Mouse (Mus musculus): ENCODE measurements around the gene Tspan9.

The Tspan9 gene

DNA sequence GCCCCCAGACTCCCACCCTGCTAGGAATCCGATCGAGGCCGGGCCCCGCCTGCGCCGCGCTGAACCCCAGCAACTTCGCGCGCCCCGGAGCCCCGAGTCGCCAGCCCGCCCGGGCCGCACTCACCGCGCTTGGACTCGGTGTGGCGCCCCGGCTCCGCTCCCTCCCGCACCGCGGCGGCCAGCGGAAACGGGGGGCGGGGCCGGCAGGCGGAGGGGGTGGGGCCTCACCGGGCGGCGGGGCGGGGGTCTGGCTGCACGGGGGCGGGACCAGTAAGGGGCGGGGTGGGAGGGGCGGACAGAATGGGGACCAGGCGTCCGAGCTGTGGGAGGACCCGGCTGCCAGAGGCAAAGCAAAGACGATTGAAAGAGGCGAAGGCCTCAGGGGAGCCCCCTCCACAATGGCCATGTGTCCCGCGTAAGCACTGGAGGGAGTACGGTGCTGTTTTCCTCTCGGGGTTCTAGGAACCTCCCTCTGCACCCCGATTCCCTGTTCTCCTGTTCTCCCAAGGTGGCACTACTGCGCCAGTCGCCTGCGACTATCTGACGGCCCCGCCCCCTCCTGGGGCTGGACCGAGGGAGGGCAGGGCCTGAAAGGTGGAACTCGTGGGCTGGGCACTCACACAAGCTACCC, at the start of gene Tspan9:
Gene Tspan9, minus strand, starts transcription at position 205 of the 631 bp plus-strand sequence.
- DNase-seq (ENCODE audit: low spot score), result peak; percentile 69

DNA sequence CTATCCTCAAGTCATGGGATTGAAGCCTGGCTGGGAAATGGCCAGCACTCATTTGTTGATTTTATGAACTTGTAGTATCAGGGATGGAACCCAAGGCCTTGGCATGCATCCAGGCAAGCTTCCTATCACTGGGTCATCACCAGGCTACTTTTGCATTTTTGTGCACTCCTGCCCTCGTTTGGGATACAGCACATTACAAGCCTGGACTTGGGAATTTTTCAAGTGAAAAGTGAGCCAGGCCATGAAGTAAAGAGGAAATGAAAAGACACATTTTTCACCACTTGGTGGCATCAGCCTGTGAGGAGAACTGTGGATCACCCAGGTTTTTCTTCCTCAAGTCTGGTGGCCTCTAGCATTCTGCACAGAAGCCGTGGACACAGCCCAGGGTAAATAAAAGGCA, 40.1 kb upstream of the Tspan9 start:
- DNase-seq (ENCODE audit: low spot score), result no peak

DNA sequence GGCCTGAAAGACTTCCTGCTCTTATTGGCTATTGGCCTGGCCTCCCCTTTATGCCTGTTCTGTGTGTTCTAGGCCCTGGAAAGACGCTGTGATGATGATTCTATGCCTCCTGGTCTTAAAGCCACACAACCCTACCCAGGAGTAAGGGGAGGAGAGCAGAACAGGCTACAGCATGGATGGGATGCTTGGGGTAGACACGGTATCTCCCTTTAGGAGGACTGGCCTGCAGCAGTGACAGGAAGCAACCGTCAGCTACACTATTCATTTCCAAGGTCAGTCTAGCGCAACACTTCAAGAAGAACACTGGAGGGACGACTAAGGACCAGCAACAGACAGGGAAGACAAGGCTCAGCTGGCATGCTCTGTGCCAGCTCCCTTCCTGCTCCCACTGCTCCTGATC, 37.8 kb upstream of the Tspan9 start:
- DNase-seq (ENCODE audit: low spot score), result no peak

DNA sequence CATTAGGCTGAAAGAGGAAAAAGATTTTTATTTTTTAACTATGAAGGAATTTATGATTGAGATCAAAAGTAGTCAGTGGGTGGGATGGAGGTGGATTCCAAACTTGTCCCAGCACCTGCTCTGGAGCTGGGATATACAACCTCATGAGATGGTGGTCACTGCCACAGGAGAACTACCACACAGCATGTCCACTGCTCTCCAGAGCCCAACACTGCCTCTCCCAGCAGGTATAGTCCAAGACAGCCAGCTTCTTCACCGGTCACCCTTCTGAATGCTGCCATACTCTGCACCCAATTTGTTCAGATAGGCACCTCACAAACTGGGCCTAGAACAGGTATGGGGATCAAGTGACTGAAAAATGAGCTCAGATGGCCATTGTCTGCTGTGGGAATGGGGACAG, 36.3 kb upstream of the Tspan9 start:
- DNase-seq (ENCODE audit: low spot score), result no peak

DNA sequence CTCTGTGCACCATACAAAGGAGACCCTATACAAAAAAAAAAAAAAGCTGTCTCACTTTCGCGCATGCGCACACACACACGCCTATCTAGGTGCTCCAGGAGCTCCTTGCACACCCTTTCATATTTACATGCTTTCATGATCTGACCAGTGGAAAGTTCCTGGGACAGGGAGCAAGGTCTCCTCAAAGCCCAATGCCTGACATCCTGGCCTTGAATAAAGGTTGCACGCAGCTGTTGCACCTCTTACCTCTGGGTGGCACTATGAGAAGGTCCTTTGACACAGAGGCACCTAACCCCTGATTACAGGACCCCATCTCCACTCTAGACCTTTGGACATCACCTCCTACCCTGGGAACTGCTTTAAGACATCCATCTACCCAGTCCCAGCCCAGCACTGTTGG, 35.9 kb upstream of the Tspan9 start:
- DNase-seq (ENCODE audit: low spot score), result no peak

DNA sequence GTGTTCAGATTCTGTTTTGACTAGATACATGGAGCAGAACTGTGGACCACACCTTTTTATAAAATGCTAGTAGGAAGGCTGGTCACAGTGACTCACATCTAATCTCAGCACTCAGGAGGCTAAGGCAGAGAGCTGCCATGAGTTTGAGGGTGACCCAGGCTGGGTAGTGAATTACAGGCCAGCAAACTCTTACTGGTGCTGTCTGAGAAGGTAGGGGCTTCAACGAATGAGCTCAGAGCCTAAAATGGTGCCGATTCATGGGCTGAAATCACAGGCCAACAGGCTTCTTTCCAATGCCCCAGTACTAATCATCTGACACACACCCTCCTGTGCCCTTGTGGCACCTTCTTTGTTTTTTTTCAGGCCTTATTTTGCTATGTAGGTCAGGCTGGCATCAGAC, 35.3 kb upstream of the Tspan9 start:
- DNase-seq (ENCODE audit: low spot score), result no peak

DNA sequence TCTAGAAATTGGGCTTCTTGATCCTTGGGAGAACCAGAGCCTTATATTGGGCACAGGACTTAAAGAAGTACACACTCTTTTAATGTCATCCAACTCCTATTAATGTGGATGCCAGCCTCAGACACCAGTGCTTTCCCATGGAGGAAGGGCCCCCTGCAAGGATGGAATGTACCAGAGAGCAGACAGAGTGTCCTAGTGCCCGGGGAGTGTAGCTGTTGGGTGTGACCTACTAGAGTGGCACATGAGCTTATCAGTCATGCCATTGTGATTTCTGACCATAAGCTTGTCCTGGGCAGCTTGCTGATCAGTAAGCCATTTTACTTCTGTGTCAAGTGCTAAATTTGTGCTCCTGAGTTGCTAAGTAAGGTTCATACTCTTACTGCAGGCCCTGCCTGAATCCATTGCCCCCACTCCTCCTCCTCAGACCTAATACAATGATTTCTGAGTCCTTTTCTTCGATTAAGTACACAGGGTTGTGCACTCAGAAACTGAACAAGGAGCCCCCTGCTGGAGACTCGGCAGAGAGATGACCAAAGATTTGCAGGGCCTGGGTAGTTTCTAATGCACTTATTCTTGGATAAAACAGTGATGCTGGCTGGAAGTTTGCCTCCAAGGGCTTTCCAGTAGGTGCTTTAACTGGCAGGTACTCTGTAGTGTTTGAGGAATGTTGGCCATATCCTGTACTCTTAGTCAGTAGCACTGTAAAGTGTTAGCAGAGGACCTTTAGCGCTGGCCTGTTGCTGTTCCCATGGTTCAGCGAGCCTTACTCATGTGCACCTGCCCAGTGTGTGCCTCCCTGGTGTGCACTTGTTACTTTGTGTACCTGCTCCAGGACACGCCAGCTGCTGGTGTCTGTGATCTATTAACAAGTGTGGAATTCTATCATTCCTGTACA, 25.6 kb upstream of the Tspan9 start:
- DNase-seq (ENCODE audit: low spot score), result no peak

DNA sequence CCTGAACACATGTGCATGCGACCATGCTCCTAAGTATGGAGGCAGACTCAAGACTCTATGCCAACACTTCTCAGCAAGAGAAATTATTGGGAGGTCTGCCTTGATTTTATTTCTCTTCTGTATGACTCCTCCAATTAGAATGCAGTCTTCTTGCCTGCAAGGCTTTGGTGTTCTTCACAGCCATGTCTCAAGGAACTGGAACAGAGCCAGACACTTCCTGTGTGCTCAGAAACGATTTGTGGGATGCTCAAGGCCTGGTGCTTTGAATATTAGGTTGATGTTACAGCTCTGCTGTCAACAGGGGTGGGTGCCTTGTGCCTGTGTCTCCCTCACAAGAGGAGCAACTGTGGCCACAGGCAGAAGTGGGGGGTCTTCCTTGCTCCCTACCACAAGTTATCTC, 22.2 kb upstream of the Tspan9 start:
- DNase-seq (ENCODE audit: low spot score), result no peak

DNA sequence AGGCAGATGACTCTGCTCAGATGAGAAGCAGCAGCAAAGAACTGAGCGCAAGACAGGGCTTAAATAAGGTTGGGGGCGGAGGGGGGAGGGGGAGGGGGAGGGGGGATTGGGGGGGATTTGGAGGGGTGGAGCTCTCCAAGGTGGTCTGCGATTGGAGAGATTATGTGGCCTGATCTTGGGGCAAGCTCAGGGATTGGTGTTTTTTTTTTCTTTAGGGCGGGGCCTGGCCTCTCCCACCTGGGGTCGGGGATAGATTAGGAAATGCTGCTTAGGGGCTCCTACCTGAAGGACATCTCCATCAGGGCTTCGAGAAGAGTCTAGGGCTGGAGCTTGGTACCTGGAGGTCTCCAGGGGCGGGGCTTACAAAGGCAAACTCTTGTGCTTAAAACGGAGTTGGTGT, 21.2 kb upstream of the Tspan9 start:
- DNase-seq (ENCODE audit: low spot score), result no peak

DNA sequence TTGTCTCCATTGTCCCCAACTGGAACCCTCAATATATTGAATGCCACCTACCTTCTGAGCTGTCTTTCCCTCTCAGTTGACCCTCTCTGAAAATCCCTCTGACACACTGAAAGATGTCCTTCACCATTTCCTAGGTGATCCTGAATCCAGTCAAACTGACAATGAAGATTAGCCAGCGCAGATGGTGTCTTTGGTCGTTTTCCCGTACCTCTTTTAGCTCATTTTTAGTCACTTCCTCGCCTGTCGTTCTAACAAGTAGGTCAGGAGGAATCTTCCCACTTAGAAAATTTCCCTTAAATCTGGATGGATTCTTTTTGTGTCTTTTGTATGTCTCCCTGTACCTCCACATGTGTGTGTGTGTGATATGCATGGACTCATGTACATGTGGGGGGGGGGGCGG, 15.7 kb upstream of the Tspan9 start:
- no peak for DNase-seq (ENCODE audit: low spot score)

DNA sequence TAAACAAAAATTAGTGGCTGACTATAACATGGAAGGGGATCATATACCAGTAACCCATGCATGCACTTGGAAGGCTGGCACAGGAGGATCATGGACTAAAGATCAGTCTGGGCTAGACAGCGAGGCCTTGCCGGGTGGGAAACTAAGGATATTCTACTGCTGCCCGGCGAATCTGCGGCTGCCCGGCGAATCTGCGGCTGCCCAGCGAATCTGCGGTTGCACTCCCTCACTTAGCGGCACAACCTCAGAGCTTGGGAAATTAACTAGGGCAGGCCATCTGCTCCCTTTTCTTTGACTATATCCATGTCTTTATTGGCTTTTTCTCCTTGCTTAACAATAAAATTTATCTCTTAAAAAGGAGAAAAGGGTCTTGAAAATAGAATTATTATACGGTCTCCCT, 14.6 kb upstream of the Tspan9 start:
- no peak for DNase-seq (ENCODE audit: low spot score)

DNA sequence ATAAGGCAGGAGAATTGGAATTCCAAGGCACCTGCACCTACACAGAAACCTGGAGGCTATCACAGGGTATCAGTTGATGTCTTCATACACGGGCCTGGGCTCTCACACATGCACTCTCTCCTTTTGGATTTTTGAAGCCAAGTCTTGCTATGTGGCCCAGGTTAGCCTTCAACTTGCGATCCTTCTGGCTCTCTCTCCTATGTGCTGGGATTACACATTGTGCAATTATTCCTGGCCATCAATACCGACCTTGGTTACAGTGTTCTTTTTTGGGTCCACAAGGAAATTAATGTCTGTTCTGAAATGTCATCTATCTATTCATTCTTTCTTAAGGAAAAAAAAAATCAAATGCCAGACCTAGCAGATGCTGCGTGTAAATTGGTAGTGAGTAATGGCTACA, 13.1 kb upstream of the Tspan9 start:
- DNase-seq (ENCODE audit: low spot score), result no peak

DNA sequence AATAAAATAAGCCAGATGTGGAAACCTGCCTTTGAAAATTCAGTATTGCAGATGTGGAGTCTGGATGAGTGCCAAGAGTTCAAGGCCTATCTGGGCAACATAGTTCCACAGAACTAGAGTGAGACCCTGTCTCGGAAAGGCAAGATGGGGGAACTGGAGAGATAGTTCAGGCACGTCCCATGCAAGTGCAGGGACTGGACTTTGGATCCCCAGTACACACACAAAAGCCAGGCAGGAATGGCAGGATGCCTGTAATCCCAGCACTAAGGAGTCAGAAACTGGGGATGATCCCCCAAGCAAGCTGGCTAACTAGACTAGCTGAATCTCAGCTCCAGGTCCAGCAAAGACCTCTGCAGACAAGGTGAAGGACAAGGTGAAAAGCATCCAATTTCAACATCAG, 12.5 kb upstream of the Tspan9 start:
- no peak for DNase-seq (ENCODE audit: low spot score)

DNA sequence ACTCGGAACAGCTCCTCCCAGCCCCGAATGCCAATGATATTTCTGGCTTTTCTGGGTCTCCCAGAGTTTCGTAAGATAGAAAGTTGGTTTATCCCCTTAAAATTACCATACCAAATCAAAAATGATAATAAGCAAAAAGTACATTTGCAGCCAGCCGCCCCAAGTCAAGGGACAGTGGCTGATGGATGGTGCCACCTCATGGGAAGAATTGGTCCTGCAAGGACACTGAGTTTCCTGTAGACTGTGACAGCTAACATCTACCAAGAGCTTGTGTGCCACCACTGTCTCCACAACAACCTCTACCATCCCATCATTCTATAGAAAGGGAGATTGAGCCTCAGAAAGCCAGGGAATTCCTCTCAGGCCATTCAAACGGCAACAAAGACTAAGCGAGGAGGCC, 2.4 kb upstream of the Tspan9 start:
- no peak for DNase-seq (ENCODE audit: low spot score)

DNA sequence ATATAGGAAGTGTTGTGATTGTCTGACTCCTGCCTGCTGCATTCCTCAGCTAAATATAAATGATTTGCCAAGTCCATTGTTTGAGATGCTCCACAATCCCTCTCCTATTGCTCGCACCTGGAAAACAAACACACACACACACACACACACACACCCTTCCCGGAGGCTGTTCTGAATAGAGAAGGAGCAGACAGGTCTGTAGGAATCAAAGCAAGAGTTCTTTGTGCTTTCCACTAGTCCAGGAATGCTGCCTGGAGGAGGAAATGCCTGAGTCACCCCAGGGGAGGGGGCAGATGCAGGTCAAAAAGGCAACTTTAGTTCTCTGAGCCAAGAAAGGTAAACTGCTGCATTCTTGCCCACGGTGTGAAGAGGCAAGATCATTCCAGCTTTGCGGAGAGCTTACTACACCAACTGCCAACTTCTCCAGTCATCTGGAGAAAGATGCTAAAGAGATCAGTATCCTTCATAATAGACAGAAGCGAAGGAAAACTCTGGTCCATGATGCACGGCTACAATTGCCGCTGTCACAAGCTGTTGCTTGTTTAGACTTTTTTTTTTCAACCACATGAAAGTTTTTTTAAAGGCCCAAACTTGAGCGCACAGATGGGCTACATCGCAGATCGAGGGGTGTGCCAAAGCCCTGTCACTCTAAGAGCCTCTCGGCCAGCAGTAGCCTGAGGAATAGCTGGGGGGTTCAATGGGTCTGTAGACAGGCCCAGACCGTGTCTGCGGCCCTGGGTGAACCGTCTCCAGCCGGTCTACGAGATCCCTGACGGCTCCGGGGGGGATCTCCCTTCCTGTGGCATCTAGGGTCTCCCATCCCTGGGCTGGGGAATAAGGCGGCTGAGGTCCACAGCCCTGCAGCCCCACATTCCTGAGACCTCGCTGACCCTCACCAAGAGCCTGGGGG, 770 bp downstream of the Tspan9 start:
- no peak for DNase-seq (ENCODE audit: low spot score)

DNA sequence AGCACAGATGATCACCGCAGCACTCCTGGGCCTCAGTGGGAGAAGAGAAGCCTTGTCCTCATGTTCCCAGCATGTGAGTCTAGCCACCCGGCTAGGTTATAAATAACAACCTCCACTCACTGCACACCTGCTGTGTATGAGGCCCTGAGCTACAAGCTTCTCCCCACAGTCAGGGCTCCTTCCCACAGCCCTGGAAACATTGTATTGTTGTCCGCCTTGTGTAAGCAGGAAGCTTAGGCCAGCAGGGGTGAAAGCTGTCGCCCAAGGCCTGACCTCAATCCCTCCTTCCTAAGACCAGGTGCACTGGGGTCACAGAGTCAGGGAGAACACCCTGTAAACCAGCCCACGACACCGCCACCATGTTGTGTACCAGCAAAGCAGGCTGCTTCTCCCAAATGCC, 2.7 kb downstream of the Tspan9 start:
- DNase-seq (ENCODE audit: low spot score), result no peak

DNA sequence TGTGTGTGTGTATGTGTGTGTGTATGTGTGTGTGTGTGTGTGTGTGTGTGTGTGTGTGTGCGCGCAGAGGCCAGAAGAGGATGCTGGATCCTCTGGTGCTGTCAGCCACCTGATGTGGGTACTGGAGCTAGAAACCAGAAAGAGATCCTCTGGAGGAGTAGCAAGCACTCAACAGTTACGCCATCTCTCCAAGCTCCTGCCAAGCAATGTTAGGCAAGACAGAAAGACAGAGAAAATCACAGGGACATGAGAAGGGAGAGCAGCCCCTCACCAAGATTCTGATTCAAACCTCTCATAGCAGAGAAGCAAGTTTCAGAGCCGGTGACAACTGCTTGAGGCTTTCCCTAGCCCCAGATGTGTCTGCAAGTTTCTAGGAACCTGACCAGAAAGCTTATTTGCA, 5.5 kb downstream of the Tspan9 start:
- no peak for DNase-seq (ENCODE audit: low spot score)

DNA sequence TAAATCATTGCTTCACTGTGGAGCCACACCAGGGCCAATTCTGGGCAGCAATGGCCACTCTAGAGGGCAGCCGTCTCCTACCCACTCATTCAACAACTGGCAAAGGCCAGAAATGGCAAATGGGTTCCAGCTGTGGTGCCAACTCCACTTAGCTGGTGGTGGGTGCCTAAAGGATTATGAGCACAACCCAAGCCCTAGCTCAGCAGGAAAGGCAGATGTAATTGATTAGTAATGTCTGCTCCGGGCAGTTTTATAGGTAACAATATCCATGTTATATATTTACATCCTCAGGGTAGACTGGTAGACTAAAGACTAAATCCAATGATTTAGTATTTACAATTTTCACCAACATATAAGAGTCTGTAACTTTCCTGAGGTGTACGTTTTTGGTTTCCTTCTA, 6.7 kb downstream of the Tspan9 start:
- no peak for DNase-seq (ENCODE audit: low spot score)

DNA sequence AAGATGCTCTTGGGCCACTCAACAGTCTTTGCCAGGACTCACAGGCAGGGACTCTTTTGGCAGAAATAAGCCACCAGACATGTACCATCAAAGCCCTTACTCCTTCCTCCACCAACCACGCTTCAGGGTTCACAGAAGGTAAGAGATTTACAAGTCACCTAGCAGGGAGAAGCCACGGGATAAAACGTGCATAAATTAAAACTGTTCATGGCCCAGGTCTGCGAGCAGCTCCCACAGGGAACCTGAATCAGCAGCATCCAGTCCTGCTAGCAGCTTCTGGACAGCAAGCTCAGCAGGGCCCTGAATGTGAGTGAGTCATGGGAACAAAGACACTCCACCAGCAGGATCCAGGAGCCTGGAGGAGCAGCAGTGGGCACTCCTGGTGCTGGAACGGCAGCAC, 7.9 kb downstream of the Tspan9 start:
- no peak for DNase-seq (ENCODE audit: low spot score)

DNA sequence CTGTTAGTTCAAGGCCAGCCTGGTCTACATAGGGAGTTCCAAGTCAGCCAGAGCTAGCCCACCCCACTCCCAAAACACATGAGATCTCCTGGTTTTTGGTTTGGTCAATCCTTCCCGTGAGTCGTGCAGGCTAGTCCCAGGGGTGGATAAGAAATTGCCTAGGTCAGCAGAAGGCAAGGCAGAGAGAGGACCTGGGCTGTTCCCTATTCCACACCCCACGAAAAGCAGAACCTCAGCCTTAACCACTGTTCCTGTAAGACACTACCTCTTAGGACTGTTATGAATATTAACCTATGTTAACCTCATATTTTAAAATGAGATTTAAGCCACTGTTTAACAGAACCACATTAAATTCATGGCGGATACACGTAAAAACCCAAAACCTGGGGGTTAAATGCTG, 8.4 kb downstream of the Tspan9 start:
- DNase-seq (ENCODE audit: low spot score), result no peak

DNA sequence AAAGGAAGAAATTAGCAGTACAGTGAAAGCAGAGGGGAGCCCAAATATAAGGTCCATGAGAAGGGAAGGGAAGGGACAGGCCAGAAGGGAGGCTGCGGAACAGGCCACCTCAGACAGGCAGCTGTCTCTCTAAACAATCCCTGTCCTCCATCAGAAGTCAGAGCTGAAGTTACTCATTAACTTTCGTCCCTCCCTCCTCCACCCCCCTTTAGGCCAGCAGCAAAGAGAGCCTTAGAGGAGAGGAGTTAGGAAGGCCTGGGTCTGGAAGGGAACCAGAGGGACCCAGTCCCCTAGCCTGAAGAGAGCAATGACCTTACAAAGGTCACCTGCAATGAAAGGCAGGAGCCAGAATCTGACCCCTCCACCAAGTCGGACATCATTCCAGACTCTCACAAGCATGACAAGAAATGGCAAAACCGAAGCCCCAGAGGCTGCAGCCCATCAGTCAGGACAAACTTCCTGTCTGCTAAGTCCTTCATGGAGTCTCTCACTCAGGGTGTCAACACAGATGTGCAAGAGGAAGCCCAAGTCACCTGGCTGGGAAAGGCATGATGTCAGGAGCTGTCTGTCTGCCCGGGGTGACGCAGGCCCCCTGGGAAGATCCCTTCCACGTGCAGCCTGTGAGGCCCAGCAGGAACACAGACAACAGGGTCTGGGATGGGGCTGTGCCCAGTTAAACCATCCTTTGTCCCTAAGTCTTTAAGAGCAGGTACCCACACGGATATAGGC, 9.0 kb downstream of the Tspan9 start:
- DNase-seq (ENCODE audit: low spot score), result no peak

DNA sequence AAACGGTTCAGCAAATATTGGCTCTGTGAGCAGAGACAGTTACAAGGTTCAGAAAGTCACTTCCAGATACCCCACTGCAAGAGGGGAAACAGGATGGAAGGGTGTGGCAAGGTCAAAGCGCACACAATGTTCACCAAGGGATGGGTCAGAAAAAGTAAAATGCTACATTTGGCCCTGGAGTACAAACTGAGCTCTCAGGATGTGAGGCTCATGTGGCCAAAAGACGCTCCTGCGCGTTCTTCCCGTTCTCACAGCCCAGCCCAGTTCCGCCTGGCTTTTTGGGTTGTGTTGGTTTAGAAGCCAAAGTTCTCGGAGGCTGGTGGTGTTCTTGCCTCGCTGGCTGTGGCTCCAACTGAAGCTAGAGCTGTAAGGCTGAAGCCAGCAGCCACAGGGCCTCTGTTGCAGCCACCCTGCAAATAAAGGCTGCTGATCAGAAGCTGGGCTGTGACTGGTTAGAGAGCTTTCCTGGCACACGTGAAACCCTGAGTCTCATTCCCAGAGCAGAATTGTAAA, 9.7 kb downstream of the Tspan9 start:
- DNase-seq (ENCODE audit: low spot score), result no peak

Data from urinary bladder, postnatal 25 days (tissue).